Mouse (Mus musculus): Measurements from ENCODE around the gene Gm49342.

DNA sequence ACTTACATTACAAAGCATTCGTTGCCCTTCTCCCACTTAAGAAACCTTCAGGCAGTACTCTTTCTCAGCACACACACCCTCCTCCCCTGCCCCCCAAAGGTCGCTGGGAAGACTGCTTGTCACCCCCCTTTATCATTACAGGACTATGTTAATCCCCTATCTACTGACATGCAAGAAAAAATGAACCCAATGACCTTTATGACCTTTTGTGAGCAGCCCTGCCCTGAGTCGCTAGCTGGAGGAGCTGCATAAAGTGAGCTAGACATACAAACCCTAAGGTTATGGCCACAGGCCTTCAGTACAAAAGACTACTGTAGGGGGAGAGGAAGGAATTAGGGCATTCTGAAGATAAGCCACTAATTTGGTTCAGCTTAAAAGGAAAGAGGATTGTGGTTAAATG is 33.0 kb upstream of the Gm49342 start:
- TF ChIP-seq CTCF (conservative IDR thresholded peaks at IDR 0.05; ENCODE audit: insufficient read depth, insufficient read length, low read depth, low read length): no peak
- no peak for TF ChIP-seq POLR2A (IDR thresholded peaks at IDR 0.05; ENCODE audit: low read depth, low read length)

Measured in kidney, adult 2 months (tissue).